Mouse (Mus musculus) B cell, adult (primary cell): ENCODE measurements around the gene Olfr860. TPM values are rescaled to one million over a fixed set of nuclear protein-coding genes. Genes with fewer than 3 reads are reported as not detected.

ENCODE experiments used
- total RNA-seq: library from RNA; stranded (reverse); gene quantifications from 4 replicates; pipeline ENCODE4 v1.2.4, GENCODE M21; 2023; ENCODE audit not compliant: inconsistent age

The Olfr860 gene
- total RNA-seq = not detected in 4 replicates

GRCm38 (mm10) chr9:19849647-19850046 lies at the start of gene Olfr860:
Gene Olfr860 (minus strand): TSS chr9:19849747.

DNA sequence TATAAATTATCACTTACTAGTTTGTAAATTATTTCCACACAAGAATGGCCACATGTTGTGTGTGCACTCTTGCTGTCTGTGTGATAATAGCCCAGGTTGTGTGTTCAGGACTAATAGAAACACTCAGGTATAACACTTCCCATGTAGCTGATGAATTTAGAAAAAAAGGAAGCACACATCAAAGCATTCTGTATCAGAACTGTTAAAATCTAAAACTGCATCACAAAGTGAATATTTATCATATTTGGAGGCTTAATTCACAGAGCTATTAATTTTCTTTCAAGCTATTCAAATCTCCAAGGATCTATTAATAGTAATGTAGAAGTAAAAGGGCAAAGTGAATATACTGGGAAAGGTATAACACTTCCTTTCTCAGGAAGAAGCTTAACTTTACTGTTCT lies 38.4 kb upstream of the Olfr860 start, which contains the start of gene Olfr862:
TSS of gene Olfr862 (minus strand) at position 101 of the 400 bp plus-strand sequence.

DNA sequence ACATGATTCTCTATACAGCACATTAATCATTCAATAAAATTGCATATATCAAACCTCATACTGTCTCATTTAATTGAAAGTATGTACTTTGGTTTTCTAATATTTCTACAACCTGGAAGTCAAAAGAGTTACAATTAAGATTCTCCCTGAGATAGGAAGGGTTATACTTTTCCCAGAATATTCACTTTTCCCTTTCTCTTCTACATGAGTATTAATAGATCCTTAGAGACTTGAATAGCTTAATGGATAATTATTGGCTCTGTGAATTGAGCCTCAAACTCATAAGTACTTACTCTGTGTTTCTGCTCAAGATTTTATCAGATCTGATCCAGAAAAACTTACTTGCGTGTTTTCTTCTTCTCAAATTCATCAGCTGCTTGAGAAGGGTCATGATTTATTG lies 44.9 kb downstream of the Olfr860 start, which contains the start of gene Olfr859:
TSS of gene Olfr859 (plus strand) at position 301 of the 400 bp plus-strand sequence.

Other genes starting within 250 kb of the Olfr860 start
- gene Zfp317, start 227.6 kb downstream of the Olfr860 start, total RNA-seq = 34.2 to 39.6 TPM (median 36.8 TPM) in 4 replicates
- gene Olfr857, start 140.3 kb downstream of the Olfr860 start, total RNA-seq = not detected in 4 replicates
- gene Olfr58, start 69.5 kb downstream of the Olfr860 start, total RNA-seq = not detected in 4 replicates
- not detected in 4 replicates for gene Olfr859, start 44.8 kb downstream of the Olfr860 start, total RNA-seq
- gene Olfr862, start 38.3 kb upstream of the Olfr860 start, total RNA-seq = not detected in 4 replicates
- 0.10 TPM in 1 of 4 replicates, not detected in the others for gene Olfr77, start 67.1 kb upstream of the Olfr860 start, total RNA-seq
- not detected in 4 replicates for gene Olfr866, start 178.3 kb upstream of the Olfr860 start, total RNA-seq
- gene Olfr867, start 207.8 kb upstream of the Olfr860 start, total RNA-seq = not detected in 4 replicates
- gene Olfr868, start 248.9 kb upstream of the Olfr860 start, total RNA-seq = not detected in 4 replicates